Mouse (Mus musculus) C2C12 (cell line): Measurements from ENCODE around the gene Fer.

Experiments
- CEBPB ChIP-seq: IDR thresholded peaks from one replicate; pipeline ENCODE4 v1.6.1; 2011; ENCODE audit warnings: low read depth, mild to moderate bottlenecking, control low read depth, moderate library complexity
- CTCF ChIP-seq: IDR thresholded peaks from one replicate; pipeline ENCODE4 v1.5.1; 2011; ENCODE audit not compliant: control insufficient read depth, insufficient read depth, insufficient read length
- MAX ChIP-seq: IDR thresholded peaks from one replicate; pipeline ENCODE4 v1.6.1; 2011; ENCODE audit warnings: mild to moderate bottlenecking, control low read depth
- MYOD1 ChIP-seq: IDR thresholded peaks from one replicate; pipeline ENCODE4 v1.6.1; 2011; ENCODE audit warnings: low read depth; ENCODE audit not compliant: control insufficient read depth, insufficient read length
- USF1 ChIP-seq: IDR thresholded peaks from one replicate; pipeline ENCODE4 v1.6.1; 2011; ENCODE audit warnings: low read depth, mild to moderate bottlenecking, control low read depth, moderate library complexity

- TF ChIP-seq CTCF (no peak), USF1 (no peak), MAX (no peak), MYOD1 (no peak), CEBPB (no peak)
These were observed 107.4 kb downstream of the Fer start for GRCm38 (mm10) chr17:63970239-63970638.
